Mouse (Mus musculus) inflammation-experienced regulatory T-cells, adult 16 weeks (primary cell): ENCODE results near the gene Jakmip3. TPM values are rescaled to one million over a fixed set of nuclear protein-coding genes. Genes with fewer than 3 reads are reported as not detected.

Experiments
- polyA plus RNA-seq: library from polyadenylated mRNA; unstranded; fragments of 100-300 nt; shearing (Covaris generic); gene quantifications from one replicate; pipeline ENCODE4 v1.2.1, GENCODE M21; 2017

The Jakmip3 gene
- not detected for polyA plus RNA-seq

GRCm38 (mm10) chr7:138940612-138941461, at the start of gene Jakmip3:
Gene Jakmip3, plus strand, starts transcription at chr7:138940730.

GRCm38 (mm10) chr7:138909277-138910192, 31.0 kb upstream of the Jakmip3 start, which contains the start of gene Bnip3:
Gene Bnip3, minus strand, starts transcription at chr7:138909519.

GRCm38 (mm10) chr7:139085629-139086194, 145.2 kb downstream of the Jakmip3 start, which contains the start of gene Dpysl4:
Gene Dpysl4, plus strand, starts transcription at chr7:139086001.

Other genes with a start within 250 kb of the Jakmip3 start
- gene Ppp2r2d, start 94.7 kb upstream of the Jakmip3 start, polyA plus RNA-seq, result 9.0 TPM
- gene Mapk1ip1, start 94.5 kb upstream of the Jakmip3 start, polyA plus RNA-seq, result 22.6 TPM
- gene Bnip3, start 31.2 kb upstream of the Jakmip3 start, polyA plus RNA-seq, result 20.3 TPM
- gene Dpysl4, start 145.3 kb downstream of the Jakmip3 start, polyA plus RNA-seq, result not detected